Mouse (Mus musculus) E14TG2a.4 (cell line): ENCODE data around the gene Lgals7.

Experiments
- CTCF ChIP-seq: conservative IDR thresholded peaks from 2 replicates; pipeline ENCODE4 v1.5.1; 2014; ENCODE audit warnings: low read length
- NANOG ChIP-seq: IDR thresholded peaks from 2 replicates; pipeline ENCODE4 v1.6.1; 2014; ENCODE audit warnings: borderline replicate concordance, low read length, mixed read lengths
- POU5F1 ChIP-seq: IDR thresholded peaks from 2 replicates; pipeline ENCODE4 v1.6.1; 2014; ENCODE audit warnings: low read length, borderline replicate concordance

DNA sequence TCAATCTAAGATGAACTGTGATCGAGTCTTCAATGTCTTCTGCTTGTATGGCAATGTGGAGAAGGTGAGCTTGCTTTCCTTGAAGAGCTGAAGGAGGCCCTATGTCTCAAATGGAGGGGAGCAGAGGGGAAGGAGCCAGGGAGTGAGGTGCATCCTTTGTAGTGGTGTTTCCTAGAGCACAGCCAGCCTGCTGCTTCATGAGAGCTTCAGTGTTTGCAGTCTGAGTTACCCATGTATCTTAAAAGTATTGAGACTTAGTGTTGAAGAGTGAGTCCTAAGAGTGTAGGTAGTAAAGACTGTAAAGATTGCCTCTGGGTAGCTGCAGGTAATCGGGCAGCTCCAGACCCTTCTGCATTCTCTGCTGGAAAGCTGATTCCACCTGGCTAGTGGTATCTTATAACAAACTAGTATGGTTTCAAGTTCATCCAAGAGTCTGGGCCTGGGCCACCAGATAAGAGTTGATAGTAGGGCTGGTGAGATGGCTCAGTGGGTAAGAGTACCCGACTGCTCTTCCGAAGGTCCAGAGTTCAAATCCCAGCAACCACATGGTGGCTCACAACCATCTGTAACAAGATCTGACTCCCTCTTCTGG lies 44.7 kb upstream of the Lgals7 start:
- TF ChIP-seq CTCF (no peak), NANOG (no peak), POU5F1 (no peak)
